7 mouse cellular contexts compared by ENCODE assay signal in the genomic region with DNA sequence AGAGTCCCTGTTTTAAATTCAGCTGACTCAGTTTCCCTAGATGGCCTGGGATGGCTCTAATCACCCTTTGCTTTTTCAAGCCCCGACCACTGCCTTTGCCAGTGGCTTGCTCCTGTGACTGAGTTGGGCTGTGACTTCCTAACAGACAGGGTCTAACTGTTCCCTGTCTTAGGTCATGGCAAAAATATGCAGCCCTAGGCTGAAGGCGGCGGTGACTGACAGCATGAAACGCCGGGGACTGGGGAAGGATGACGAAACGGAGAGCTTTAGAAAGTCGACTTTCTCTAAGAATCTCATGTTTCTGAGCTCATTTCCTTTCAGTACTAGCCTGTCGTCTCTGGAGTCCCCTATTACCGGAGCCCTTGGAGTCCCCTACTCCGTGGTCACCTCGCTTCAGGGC. TPM values are rescaled to one million over a fixed set of nuclear protein-coding genes. Genes with fewer than 3 reads are reported as not detected.
A peak's percentile ranks its signal among the peaks of the same experiment; 100 is the strongest.
DNase-seq lines count a peak whose midpoint lies in the region; ATAC-seq lines count a peak whose summit lies in the region.

No protein-coding gene starts in this region.

- H3K4me2 ChIP-seq in midbrain, embryonic 11.5 days: no peak overlapping the region
- H3K4me2 ChIP-seq in midbrain, embryonic 14.5 days (ENCODE audit: low read length): no peak overlapping the region
- no peak overlapping the region for H3K4me2 ChIP-seq in forebrain, embryonic 14.5 days (ENCODE audit: low read length)
- no peak overlapping the region for H3K4me2 ChIP-seq in intestine, embryonic 16.5 days (ENCODE audit: low read depth, low read length)

- H3K9ac ChIP-seq in midbrain, embryonic 11.5 days (ENCODE audit: low read length): no peak overlapping the region
- H3K9ac ChIP-seq in midbrain, embryonic 14.5 days (replicated peaks; ENCODE audit: low read length): no peak overlapping the region
- H3K9ac ChIP-seq in forebrain, embryonic 14.5 days (ENCODE audit: low read length): no peak overlapping the region
- 0 out of 2 replicates have a peak overlapping the region, but pooled peaks have one; percentile 15 for H3K9ac ChIP-seq in intestine, embryonic 16.5 days (ENCODE audit: low read depth, low read length)

- H3K27ac ChIP-seq in midbrain, embryonic 11.5 days (ENCODE audit: low read depth, low read length): no peak overlapping the region
- no peak overlapping the region for H3K27ac ChIP-seq in midbrain, embryonic 14.5 days (replicated peaks; ENCODE audit: low read depth, low read length)
- H3K27ac ChIP-seq in forebrain, embryonic 14.5 days (ENCODE audit: low read depth, low read length): no peak overlapping the region
- H3K27ac ChIP-seq in intestine, embryonic 16.5 days (ENCODE audit: low read length): peak overlapping the region; percentile 21; the same call in 1 of the 2 replicates

- H3K9me3 ChIP-seq in midbrain, embryonic 11.5 days (ENCODE audit: control insufficient read depth, low read length): no peaks in the 10 kb centered on the region
- no peaks in the 10 kb centered on the region for H3K9me3 ChIP-seq in midbrain, embryonic 14.5 days (ENCODE audit: control insufficient read depth, low read length)
- H3K9me3 ChIP-seq in forebrain, embryonic 14.5 days (replicated peaks; ENCODE audit: control insufficient read depth, low read length): no peaks in the 10 kb centered on the region
- no peaks in the 10 kb centered on the region for H3K9me3 ChIP-seq in intestine, embryonic 16.5 days (ENCODE audit: control insufficient read depth, low read length)

- peak; percentile 6 for DNase-seq in midbrain, embryonic 11.5 days (ENCODE audit: low spot score, missing footprints)
- DNase-seq in midbrain, embryonic 14.5 days: no peak
- peak; percentile 43 for DNase-seq in forebrain, embryonic 14.5 days (ENCODE audit: low spot score)
- no peak for DNase-seq in thymus, adult 18-20 months
- no peak for DNase-seq in cerebellum, adult 8-10 months
- no peak for DNase-seq in urinary bladder, postnatal 10 days (ENCODE audit: low spot score)

- no peak; the same call in 1 of the 2 replicates for ATAC-seq in midbrain, embryonic 11.5 days (ENCODE audit: low FRiP score)
- ATAC-seq in midbrain, embryonic 14.5 days (ENCODE audit: low FRiP score, low TSS enrichment): no peak
- peak; percentile 33 for ATAC-seq in forebrain, embryonic 14.5 days
- peak; percentile 55 for ATAC-seq in intestine, embryonic 16.5 days

- 76% methylated on average over 12 of the region's 12 CpGs for WGBS in midbrain, embryonic 11.5 days
- WGBS in midbrain, embryonic 14.5 days: 63% methylated on average over 12 of the region's 12 CpGs
- WGBS in forebrain, embryonic 14.5 days: 64% methylated on average over 12 of the region's 12 CpGs
- WGBS in intestine, embryonic 16.5 days: 47% methylated on average over 12 of the region's 12 CpGs

- no peak overlapping the region for H3K4me3 ChIP-seq in midbrain, embryonic 11.5 days (ENCODE audit: low read depth, low read length)
- H3K4me3 ChIP-seq in midbrain, embryonic 14.5 days (replicated peaks; ENCODE audit: low read depth, low read length): no peak overlapping the region
- H3K4me3 ChIP-seq in forebrain, embryonic 14.5 days (ENCODE audit: low read depth, low read length): no peak overlapping the region
- H3K4me3 ChIP-seq in intestine, embryonic 16.5 days (ENCODE audit: low read length): no peak overlapping the region

- peaks cover 4% of the 10 kb centered on the region; the same call in 1 of the 2 replicates for H3K27me3 ChIP-seq in midbrain, embryonic 11.5 days (ENCODE audit: control insufficient read depth, insufficient read depth, low read length)
- no peaks in the 10 kb centered on the region for H3K27me3 ChIP-seq in midbrain, embryonic 14.5 days (ENCODE audit: control insufficient read depth, insufficient read depth, low read length)
- H3K27me3 ChIP-seq in forebrain, embryonic 14.5 days (replicated peaks; ENCODE audit: control insufficient read depth, insufficient read depth, low read length): no peaks in the 10 kb centered on the region
- no peaks in the 10 kb centered on the region for H3K27me3 ChIP-seq in intestine, embryonic 16.5 days (replicated peaks; ENCODE audit: control insufficient read depth, insufficient read depth, low read length)

- no peaks in the 10 kb centered on the region for H3K36me3 ChIP-seq in midbrain, embryonic 11.5 days (ENCODE audit: control insufficient read depth, insufficient read depth, low read length)
- no peaks in the 10 kb centered on the region for H3K36me3 ChIP-seq in midbrain, embryonic 14.5 days (ENCODE audit: control insufficient read depth, insufficient read depth, low read length)
- no peaks in the 10 kb centered on the region for H3K36me3 ChIP-seq in forebrain, embryonic 14.5 days (ENCODE audit: control insufficient read depth, insufficient read depth, low read length)
- H3K36me3 ChIP-seq in intestine, embryonic 16.5 days (ENCODE audit: control insufficient read depth, insufficient read depth, low read length): no peaks in the 10 kb centered on the region

- H3K4me1 ChIP-seq in midbrain, embryonic 11.5 days (ENCODE audit: control insufficient read depth, insufficient read depth, low read length): peaks cover 7% of the 10 kb centered on the region; the same call in 1 of the 2 replicates
- peaks cover 15% of the 10 kb centered on the region; the same call in 1 of the 2 replicates for H3K4me1 ChIP-seq in midbrain, embryonic 14.5 days (ENCODE audit: control insufficient read depth, insufficient read depth, low read length)
- peaks cover 16% of the 10 kb centered on the region; the same call in 1 of the 2 replicates for H3K4me1 ChIP-seq in forebrain, embryonic 14.5 days (ENCODE audit: control insufficient read depth, insufficient read depth, low read length)
- H3K4me1 ChIP-seq in intestine, embryonic 16.5 days (ENCODE audit: control insufficient read depth, insufficient read depth, low read length): peaks cover 29% of the 10 kb centered on the region

RNA-seq across cellular contexts. Expression of a gene that starts 22.9 kb away (rescaled TPM):
- 27.0 and 29.0 TPM in 2 replicates for polyA plus RNA-seq in midbrain, embryonic 11.5 days (2014; fragmentation: Nextera tagmentation; extraction: Ambion mirVana)
- polyA plus RNA-seq in midbrain, embryonic 14.5 days (2014; fragmentation: Nextera tagmentation; extraction: Ambion mirVana): 11.4 and 13.6 TPM in 2 replicates
- 26.6 and 27.4 TPM in 2 replicates for polyA plus RNA-seq in forebrain, embryonic 14.5 days (2014; fragmentation: Nextera tagmentation; extraction: Ambion mirVana)
- polyA plus RNA-seq in intestine, embryonic 16.5 days (2015; fragmentation: Nextera tagmentation; extraction: Ambion mirVana): 31.5 and 37.6 TPM in 2 replicates

Comparison
In these comparisons a context has a peak if more than half of its experiments do, and no peak if none do; other contexts are left out.
1. DNase-seq: peak in midbrain, embryonic 11.5 days (single experiment) and forebrain, embryonic 14.5 days (single experiment); none in midbrain, embryonic 14.5 days (single experiment), thymus, adult 18-20 months (0 of 2), cerebellum, adult 8-10 months (single experiment) and urinary bladder, postnatal 10 days (single experiment).
2. ATAC-seq: peak in forebrain, embryonic 14.5 days (single experiment) and intestine, embryonic 16.5 days (single experiment); none in midbrain, embryonic 11.5 days (single experiment) and midbrain, embryonic 14.5 days (single experiment).